Mouse (Mus musculus): ENCODE data around the gene Usp50. TPM values are rescaled to one million over a fixed set of nuclear protein-coding genes. Genes with fewer than 3 reads are reported as not detected.

Usp50 gene
- polyA plus RNA-seq (2012; rRNA removed): 0.23 and 0.67 TPM in 2 replicates

GRCm38 (mm10) chr2:126783370-126783769 is at the start of gene Usp50:
Gene Usp50 (minus strand): TSS chr2:126783470.

GRCm38 (mm10) chr2:126706759-126707437 is 76.4 kb downstream of the Usp50 start, which contains the start of gene Usp8:
Gene Usp8 (plus strand): TSS chr2:126707328.

GRCm38 (mm10) chr2:126676122-126676515 is 107.2 kb downstream of the Usp50 start, which contains the start of gene Gabpb1:
Gene Gabpb1 (minus strand): TSS chr2:126676337.

Other genes with a start within 250 kb of the Usp50 start
- gene Slc27a2, start 231.1 kb downstream of the Usp50 start, polyA plus RNA-seq (2012; rRNA removed): 4.2 and 4.8 TPM in 2 replicates
- gene Hdc, start 164.2 kb downstream of the Usp50 start, polyA plus RNA-seq (2012; rRNA removed): 0.42 and 0.64 TPM in 2 replicates
- gene Gabpb1, start 107.1 kb downstream of the Usp50 start, polyA plus RNA-seq (2012; rRNA removed): 4.7 and 4.8 TPM in 2 replicates
- 10.6 and 11.0 TPM in 2 replicates for gene Usp8, start 76.1 kb downstream of the Usp50 start, polyA plus RNA-seq (2012; rRNA removed)
- gene Trpm7, start 92.8 kb upstream of the Usp50 start, polyA plus RNA-seq (2012; rRNA removed): 2.2 and 2.4 TPM in 2 replicates
- gene Sppl2a, start 149.8 kb upstream of the Usp50 start, polyA plus RNA-seq (2012; rRNA removed): 26.6 and 26.9 TPM in 2 replicates
- 1.5 and 1.7 TPM in 2 replicates for gene Ap4e1, start 225.2 kb upstream of the Usp50 start, polyA plus RNA-seq (2012; rRNA removed)